Mouse (Mus musculus): Measurements from ENCODE around the gene Tanc2. TPM values are rescaled to one million over a fixed set of nuclear protein-coding genes. Genes with fewer than 3 reads are reported as not detected.

The Tanc2 gene
- polyA plus RNA-seq, 1 experiment from 2014 or later = 17.7 TPM

GRCm38 (mm10) chr11:105667879-105668278 lies 78.1 kb downstream of the Tanc2 start:
- Histone ChIP-seq H3K27ac (no peak overlapping the region), H3K4me2 (no peak overlapping the region), H3K4me3 (replicated peaks) (no peak overlapping the region), H3K9me3 (no peaks in the 10 kb centered on the region), H3K9ac (no peak overlapping the region), H3K36me3 (replicated peaks) (no peaks in the 10 kb centered on the region), H3K27me3 (no peaks in the 10 kb centered on the region), H3K4me1 (no peaks in the 10 kb centered on the region)
- 94% methylated on average over 1 of the region's 1 CpGs for WGBS
- ATAC-seq (ENCODE audit: low FRiP score) = no peak

GRCm38 (mm10) chr11:105678996-105679395 lies 89.2 kb downstream of the Tanc2 start:
- Histone ChIP-seq H3K36me3 (replicated peaks) (no peaks in the 10 kb centered on the region), H3K4me1 (no peaks in the 10 kb centered on the region), H3K27ac (no peak overlapping the region), H3K9me3 (no peaks in the 10 kb centered on the region), H3K4me3 (replicated peaks) (no peak overlapping the region), H3K9ac (no peak overlapping the region), H3K27me3 (no peaks in the 10 kb centered on the region), H3K4me2 (no peak overlapping the region)
- WGBS = 74% methylated on average over 1 of the region's 1 CpGs
- ATAC-seq (ENCODE audit: low FRiP score) = no peak

GRCm38 (mm10) chr11:105684747-105685146 lies 95.0 kb downstream of the Tanc2 start:
- Histone ChIP-seq H3K36me3 (replicated peaks) (no peaks in the 10 kb centered on the region), H3K9ac (no peak overlapping the region), H3K4me3 (replicated peaks) (no peak overlapping the region), H3K4me1 (no peaks in the 10 kb centered on the region), H3K27me3 (no peaks in the 10 kb centered on the region), H3K9me3 (no peaks in the 10 kb centered on the region), H3K4me2 (no peak overlapping the region), H3K27ac (no peak overlapping the region)
- ATAC-seq (ENCODE audit: low FRiP score) = no peak

- no peaks in the 10 kb centered on the region for H3K9me3 ChIP-seq
- H3K27me3 ChIP-seq = no peaks in the 10 kb centered on the region
- H3K9ac ChIP-seq = no peak overlapping the region
- H3K36me3 ChIP-seq (replicated peaks) = no peaks in the 10 kb centered on the region
- no peaks in the 10 kb centered on the region for H3K4me1 ChIP-seq
- no peak overlapping the region for H3K27ac ChIP-seq
- 85% methylated on average over 3 of the region's 3 CpGs for WGBS
- H3K4me2 ChIP-seq = no peak overlapping the region
- no peak for ATAC-seq (ENCODE audit: low FRiP score)
- no peak overlapping the region for H3K4me3 ChIP-seq (replicated peaks)
Measured at GRCm38 (mm10) chr11:105700528-105700927, 110.7 kb downstream of the Tanc2 start.

DNA sequence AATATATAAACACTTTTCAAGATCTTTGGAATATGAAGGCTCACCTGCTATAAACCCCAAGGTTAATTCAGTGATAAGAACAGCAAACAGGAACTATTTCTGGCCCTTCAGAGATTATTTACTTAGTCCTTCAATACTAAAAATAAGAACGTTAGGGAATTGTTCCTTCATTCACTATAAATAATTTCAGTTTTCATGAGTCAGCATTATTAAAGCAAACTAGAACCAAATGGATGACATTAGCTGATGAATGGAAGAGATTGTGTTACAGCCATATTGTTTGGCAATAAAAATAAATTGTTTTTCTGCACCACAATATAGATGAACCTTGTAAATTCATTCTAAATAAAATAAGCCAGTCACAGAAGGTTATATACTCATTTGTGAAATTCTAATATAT lies 129.9 kb downstream of the Tanc2 start:
- no peaks in the 10 kb centered on the region for H3K27me3 ChIP-seq
- no peaks in the 10 kb centered on the region for H3K4me1 ChIP-seq
- no peak overlapping the region for H3K4me2 ChIP-seq
- no peak overlapping the region for H3K27ac ChIP-seq
- no peak for ATAC-seq (ENCODE audit: low FRiP score)
- no peaks in the 10 kb centered on the region for H3K9me3 ChIP-seq
- H3K9ac ChIP-seq = no peak overlapping the region
- no peaks in the 10 kb centered on the region for H3K36me3 ChIP-seq (replicated peaks)
- WGBS = 80% methylated on average over 1 of the region's 1 CpGs
- H3K4me3 ChIP-seq (replicated peaks) = no peak overlapping the region

GRCm38 (mm10) chr11:105731541-105731940 lies 141.8 kb downstream of the Tanc2 start:
- Histone ChIP-seq H3K36me3 (replicated peaks) (no peaks in the 10 kb centered on the region), H3K4me1 (peaks cover 8% of the 10 kb centered on the region), H3K9me3 (no peaks in the 10 kb centered on the region), H3K9ac (no peak overlapping the region), H3K27ac (0 out of 2 replicates have a peak overlapping the region, but pooled peaks have one; percentile 50), H3K4me2 (peak overlapping the region; percentile 27; the same call in 1 of the 2 replicates), H3K4me3 (replicated peaks) (no peak overlapping the region), H3K27me3 (no peaks in the 10 kb centered on the region)
- 42% methylated on average over 6 of the region's 6 CpGs for WGBS
- peak; percentile 86 for ATAC-seq (ENCODE audit: low FRiP score)

GRCm38 (mm10) chr11:105731989-105732531 lies 142.3 kb downstream of the Tanc2 start:
- H3K4me1 ChIP-seq = peaks cover 8% of the 10 kb centered on the region
- H3K4me3 ChIP-seq (replicated peaks) = no peak overlapping the region
- H3K27me3 ChIP-seq = no peaks in the 10 kb centered on the region
- peak overlapping the region; percentile 50; the same call in 1 of the 2 replicates for H3K27ac ChIP-seq
- H3K9ac ChIP-seq = no peak overlapping the region
- 0 out of 2 replicates have a peak, but pooled peaks have one; percentile 17 for ATAC-seq (ENCODE audit: low FRiP score)
- WGBS = 66% methylated on average over 4 of the region's 4 CpGs
- peak overlapping the region; percentile 27; the same call in 1 of the 2 replicates for H3K4me2 ChIP-seq
- no peaks in the 10 kb centered on the region for H3K36me3 ChIP-seq (replicated peaks)
- no peaks in the 10 kb centered on the region for H3K9me3 ChIP-seq

DNA sequence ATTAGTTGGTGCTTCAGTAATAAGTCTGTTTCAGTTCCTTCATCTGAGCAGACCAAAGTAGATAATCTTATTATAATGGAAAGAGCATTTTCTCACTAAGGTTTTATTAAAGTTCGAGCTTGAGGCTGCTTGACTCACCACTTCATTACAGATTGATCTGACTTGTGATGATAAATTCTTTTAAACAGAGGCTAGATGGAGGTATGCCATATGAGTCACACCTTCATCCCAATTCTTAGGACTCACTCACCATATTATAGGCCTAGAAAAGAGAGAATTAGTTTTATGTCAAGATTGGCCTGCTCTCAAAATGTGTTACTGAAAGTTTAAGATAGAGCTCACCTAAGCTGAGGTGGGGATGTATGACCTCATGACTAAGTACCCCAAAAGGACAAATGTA lies 153.4 kb downstream of the Tanc2 start:
- H3K36me3 ChIP-seq (replicated peaks) = no peaks in the 10 kb centered on the region
- no peak overlapping the region for H3K4me3 ChIP-seq (replicated peaks)
- H3K27ac ChIP-seq = no peak overlapping the region
- no peaks in the 10 kb centered on the region for H3K9me3 ChIP-seq
- no peak overlapping the region for H3K9ac ChIP-seq
- H3K27me3 ChIP-seq = no peaks in the 10 kb centered on the region
- 76% methylated on average over 1 of the region's 1 CpGs for WGBS
- no peaks in the 10 kb centered on the region for H3K4me1 ChIP-seq
- ATAC-seq (ENCODE audit: low FRiP score) = no peak
- H3K4me2 ChIP-seq = no peak overlapping the region

DNA sequence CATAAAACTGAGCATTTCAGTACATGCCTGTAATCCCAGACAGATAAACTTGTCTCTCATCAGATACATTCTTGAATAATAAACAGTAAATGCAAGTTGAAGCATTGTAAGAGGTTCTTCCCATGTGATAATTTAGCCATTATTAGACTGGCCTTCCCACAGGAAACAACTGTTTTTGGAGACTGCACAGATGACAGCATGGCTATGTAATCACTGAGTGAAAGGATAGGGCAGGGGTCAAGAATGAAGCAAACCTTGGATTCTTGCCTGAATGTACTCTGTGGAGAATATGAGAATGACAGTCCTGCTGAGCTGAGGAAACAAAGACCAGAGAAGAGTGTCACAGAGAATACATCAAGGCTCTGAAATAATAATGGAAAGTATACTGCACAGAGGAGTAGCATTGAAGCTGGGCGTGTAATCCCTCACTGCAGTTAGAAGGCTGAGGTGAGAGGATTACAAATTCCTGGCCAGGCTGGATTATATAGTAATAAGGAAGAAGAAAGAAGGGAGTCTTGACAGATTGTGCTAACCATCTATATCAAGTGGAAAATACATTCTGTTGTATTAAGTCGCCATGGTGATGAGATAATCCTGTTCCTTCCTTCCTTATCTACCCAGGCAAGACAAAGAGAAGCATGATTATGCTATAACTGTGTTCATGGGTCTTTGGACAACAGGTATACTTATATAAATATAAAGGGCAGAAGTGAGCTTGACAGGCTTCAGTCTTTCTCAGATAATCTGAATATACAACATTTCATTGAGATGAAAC lies 159.7 kb downstream of the Tanc2 start:
- Histone ChIP-seq H3K9ac (no peak overlapping the region), H3K4me3 (replicated peaks) (no peak overlapping the region), H3K27me3 (no peaks in the 10 kb centered on the region), H3K4me1 (0 out of 2 replicates have a peak, but pooled peaks cover 4% of the 10 kb centered on the region), H3K27ac (no peak overlapping the region), H3K9me3 (0 out of 2 replicates have a peak, but pooled peaks cover 6% of the 10 kb centered on the region), H3K4me2 (no peak overlapping the region), H3K36me3 (replicated peaks) (no peaks in the 10 kb centered on the region)
- no peak for ATAC-seq (ENCODE audit: low FRiP score)
- WGBS = 70% methylated on average over 2 of the region's 2 CpGs

DNA sequence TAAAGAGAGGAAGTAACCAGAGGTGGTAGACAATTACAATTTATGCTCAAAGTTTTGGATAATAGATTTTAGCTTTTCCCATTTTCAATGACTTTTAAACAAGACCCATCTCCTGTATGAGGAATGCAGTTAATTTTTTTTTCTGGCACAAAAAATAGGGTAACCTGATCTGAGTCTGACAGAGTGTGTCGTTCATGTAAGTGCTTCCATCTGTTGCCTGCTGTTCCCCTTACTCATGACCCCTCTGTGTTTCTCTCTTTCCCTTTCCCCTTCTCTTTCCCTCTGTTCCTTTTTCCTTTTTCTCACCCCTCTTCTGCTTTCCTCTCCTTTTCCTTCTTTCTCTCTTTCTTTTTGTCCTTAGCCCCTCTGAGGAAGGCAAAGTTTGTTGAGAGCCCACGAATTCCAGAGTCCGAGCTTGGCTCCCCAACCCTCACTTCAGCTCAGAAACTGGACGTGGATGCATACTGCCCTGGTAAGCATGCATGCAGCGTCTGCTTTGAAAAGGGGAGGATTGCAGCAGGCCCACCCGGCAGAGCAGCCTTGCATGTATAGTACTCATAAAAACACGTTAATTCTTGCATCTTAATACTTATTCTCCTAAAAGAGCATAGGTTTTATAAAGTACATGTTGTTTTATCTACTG lies 168.9 kb downstream of the Tanc2 start:
- WGBS = 34% methylated on average over 7 of the region's 7 CpGs
- 0 out of 2 replicates have a peak overlapping the region, but pooled peaks have one; percentile 9 for H3K4me2 ChIP-seq

DNA sequence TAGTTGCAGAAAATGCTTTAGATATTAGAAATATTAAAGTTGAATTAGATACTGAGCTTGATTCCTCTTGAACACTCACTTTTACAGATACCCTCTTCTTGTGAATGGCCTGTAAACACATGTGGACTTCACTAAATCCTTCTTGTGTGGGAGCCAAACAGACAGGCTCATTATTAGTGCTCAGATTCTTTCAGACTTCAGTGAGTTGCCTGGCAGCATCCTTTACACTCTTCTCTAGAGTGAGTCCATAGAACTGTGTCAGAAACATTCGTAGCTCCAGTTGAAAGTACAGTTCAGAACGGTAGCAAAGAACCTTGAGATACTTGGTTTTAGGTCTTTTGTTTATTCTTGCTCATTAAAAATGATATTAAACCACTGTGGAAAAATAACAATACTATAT lies 169.6 kb downstream of the Tanc2 start:
- no peak overlapping the region for H3K9ac ChIP-seq
- H3K27ac ChIP-seq = no peak overlapping the region
- no peak overlapping the region for H3K4me2 ChIP-seq
- no peaks in the 10 kb centered on the region for H3K36me3 ChIP-seq (replicated peaks)
- ATAC-seq (ENCODE audit: low FRiP score) = peak; percentile 51; the same call in 1 of the 2 replicates
- H3K27me3 ChIP-seq = no peaks in the 10 kb centered on the region
- H3K4me3 ChIP-seq (replicated peaks) = no peak overlapping the region
- peaks cover 17% of the 10 kb centered on the region for H3K4me1 ChIP-seq
- 12% methylated on average over 2 of the region's 2 CpGs for WGBS
- no peaks in the 10 kb centered on the region for H3K9me3 ChIP-seq

More for the DNA sequence above, 168.9 kb downstream of the Tanc2 start:
- H3K4me1 ChIP-seq = peaks cover 17% of the 10 kb centered on the region
- no peaks in the 10 kb centered on the region for H3K36me3 ChIP-seq (replicated peaks)
- no peak overlapping the region for H3K4me3 ChIP-seq (replicated peaks)
- H3K27ac ChIP-seq = peak overlapping the region; percentile 43
- H3K27me3 ChIP-seq = no peaks in the 10 kb centered on the region
- ATAC-seq (ENCODE audit: low FRiP score) = no peak
- H3K9ac ChIP-seq = no peak overlapping the region
- H3K9me3 ChIP-seq = no peaks in the 10 kb centered on the region

GRCm38 (mm10) chr11:105760346-105760745 lies 170.6 kb downstream of the Tanc2 start:
- Histone ChIP-seq H3K27me3 (no peaks in the 10 kb centered on the region), H3K9me3 (no peaks in the 10 kb centered on the region), H3K9ac (no peak overlapping the region), H3K4me2 (no peak overlapping the region), H3K27ac (0 out of 2 replicates have a peak overlapping the region, but pooled peaks have one; percentile 31), H3K4me1 (peaks cover 17% of the 10 kb centered on the region), H3K36me3 (replicated peaks) (no peaks in the 10 kb centered on the region), H3K4me3 (replicated peaks) (no peak overlapping the region)
- no peak for ATAC-seq (ENCODE audit: low FRiP score)
- whole genome bisulfite sequencing = 39% methylated on average over 4 of the region's 4 CpGs
